Mouse (Mus musculus) ES-Bruce4 (cell line): ENCODE measurements around the gene Chmp6. TPM values are rescaled to one million over a fixed set of nuclear protein-coding genes. Genes with fewer than 3 reads are reported as not detected.
A peak's percentile ranks its signal among the peaks of the same experiment; 100 is the strongest.

Experiments used
- H3K27ac ChIP-seq: 2 replicates; pipeline ENCODE4 v1.5.1; 2012; ENCODE audit warnings: low read length, inconsistent platforms; ENCODE audit not compliant: insufficient read depth
- H3K27me3 ChIP-seq: 2 replicates; pipeline ENCODE4 v1.6.1; 2012; ENCODE audit warnings: mild to moderate bottlenecking, low read length, inconsistent platforms; ENCODE audit not compliant: control insufficient read depth, poor library complexity, insufficient read depth, severe bottlenecking
- H3K36me3 ChIP-seq: 2 replicates; pipeline ENCODE4 v1.6.1; 2012; ENCODE audit warnings: inconsistent platforms, mild to moderate bottlenecking, low read length, moderate library complexity; ENCODE audit not compliant: control insufficient read depth, poor library complexity, insufficient read depth, severe bottlenecking
- H3K4me1 ChIP-seq: one replicate; pipeline ENCODE4 v1.8.1; 2011; ENCODE audit warnings: low read length; ENCODE audit not compliant: control insufficient read depth, insufficient read depth
- H3K4me3 ChIP-seq: 2 replicates; pipeline ENCODE4 v1.5.1; 2011; ENCODE audit warnings: low read depth, mild to moderate bottlenecking, low read length
- H3K9ac ChIP-seq: 2 replicates; pipeline ENCODE4 v1.6.1; 2012; ENCODE audit warnings: low read depth, mild to moderate bottlenecking, inconsistent platforms; ENCODE audit not compliant: poor library complexity, severe bottlenecking
- H3K9me3 ChIP-seq: replicated peaks from 2 replicates; pipeline ENCODE4 v1.6.1; 2012; ENCODE audit warnings: mild to moderate bottlenecking, low read length, inconsistent platforms; ENCODE audit not compliant: control insufficient read depth, poor library complexity, insufficient read depth, severe bottlenecking
- CTCF ChIP-seq: IDR thresholded peaks from one replicate; pipeline ENCODE4 v1.8.1; 2011; ENCODE audit warnings: low read depth, low read length
- EP300 ChIP-seq: IDR thresholded peaks from 2 replicates; pipeline ENCODE4 v1.6.1; 2011; ENCODE audit warnings: low read depth, low read length; ENCODE audit not compliant: insufficient read depth
- POLR2A ChIP-seq: IDR thresholded peaks from one replicate; pipeline ENCODE4 v1.8.1; 2011; ENCODE audit warnings: low read length; ENCODE audit not compliant: insufficient read depth
- polyA plus RNA-seq: library from polyadenylated mRNA; stranded (reverse); fragments of >200 nt; gene quantifications from 2 replicates; pipeline ENCODE4 v1.2.4, GENCODE M21; 2011; ENCODE audit warnings: low read depth; ENCODE audit not compliant: missing spikeins, insufficient read depth, insufficient read length

The Chmp6 gene
- polyA plus RNA-seq, 1 experiment = 25.4 TPM

DNA sequence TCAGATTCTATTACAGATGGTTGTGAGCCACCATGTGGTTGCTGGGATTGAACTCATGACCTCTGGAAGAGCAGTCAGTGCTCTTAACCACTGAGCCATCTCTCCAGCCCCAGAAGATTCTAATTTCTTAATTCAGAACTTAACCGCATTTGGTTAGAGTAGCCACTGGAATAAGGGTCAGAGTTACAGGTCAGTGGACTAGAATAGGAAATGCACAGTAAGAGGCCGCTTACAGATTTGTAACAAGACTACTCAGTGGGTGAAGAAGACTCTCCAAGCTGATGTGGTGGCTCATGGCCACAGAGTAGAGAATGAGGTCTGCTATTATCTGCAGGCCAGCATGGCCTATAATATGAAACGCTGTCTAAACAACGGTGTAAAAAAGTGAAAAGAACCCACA lies 10.3 kb upstream of the Chmp6 start:
- H3K4me1 ChIP-seq = no peaks in the 10 kb centered on the region

DNA sequence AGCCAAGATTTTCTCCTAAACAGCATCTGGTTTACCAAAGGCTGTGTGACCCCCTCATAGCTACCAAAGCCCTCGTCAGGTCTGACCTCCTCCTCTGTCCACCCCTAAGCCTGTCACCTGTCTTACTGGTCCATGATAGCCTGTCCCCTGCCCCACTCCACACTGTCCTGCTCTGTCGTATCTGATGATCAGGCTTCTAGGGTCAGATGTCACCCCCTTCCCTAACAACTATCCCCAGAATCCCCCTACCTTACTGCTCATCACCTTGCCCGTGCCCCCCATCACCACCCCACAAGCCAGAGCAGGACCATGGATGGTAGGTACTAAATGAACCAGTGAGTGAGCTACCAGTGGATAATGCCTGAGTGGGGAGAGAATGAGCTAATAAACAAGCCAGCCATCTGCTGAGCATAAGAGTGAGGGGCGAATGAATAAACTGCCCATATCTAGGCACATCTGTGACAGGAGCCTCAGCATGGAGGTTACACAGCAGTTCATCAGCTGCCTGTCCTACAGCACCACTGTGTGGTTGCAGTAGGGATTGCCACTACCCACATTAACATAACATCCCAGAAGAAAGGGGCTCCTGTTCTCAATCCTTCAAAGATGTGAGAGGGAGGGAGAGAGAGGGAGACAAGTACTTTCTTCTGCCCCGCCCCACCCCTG lies 8.5 kb upstream of the Chmp6 start:
- H3K9ac ChIP-seq = no peak overlapping the region
- no peaks in the 10 kb centered on the region for H3K27me3 ChIP-seq
- no peak overlapping the region for H3K27ac ChIP-seq
- TF ChIP-seq POLR2A (no peak), CTCF (peak; percentile 90)
- H3K4me1 ChIP-seq = no peaks in the 10 kb centered on the region
- no peaks in the 10 kb centered on the region for H3K9me3 ChIP-seq
- no peaks in the 10 kb centered on the region for H3K36me3 ChIP-seq
- H3K4me3 ChIP-seq = no peak overlapping the region

More for the DNA sequence above, 10.3 kb upstream of the Chmp6 start:
- Histone ChIP-seq H3K9me3 (no peaks in the 10 kb centered on the region), H3K27ac (no peak overlapping the region), H3K36me3 (no peaks in the 10 kb centered on the region), H3K27me3 (no peaks in the 10 kb centered on the region), H3K4me3 (no peak overlapping the region), H3K9ac (no peak overlapping the region)
- TF ChIP-seq POLR2A (no peak), EP300 (no peak), CTCF (no peak)

DNA sequence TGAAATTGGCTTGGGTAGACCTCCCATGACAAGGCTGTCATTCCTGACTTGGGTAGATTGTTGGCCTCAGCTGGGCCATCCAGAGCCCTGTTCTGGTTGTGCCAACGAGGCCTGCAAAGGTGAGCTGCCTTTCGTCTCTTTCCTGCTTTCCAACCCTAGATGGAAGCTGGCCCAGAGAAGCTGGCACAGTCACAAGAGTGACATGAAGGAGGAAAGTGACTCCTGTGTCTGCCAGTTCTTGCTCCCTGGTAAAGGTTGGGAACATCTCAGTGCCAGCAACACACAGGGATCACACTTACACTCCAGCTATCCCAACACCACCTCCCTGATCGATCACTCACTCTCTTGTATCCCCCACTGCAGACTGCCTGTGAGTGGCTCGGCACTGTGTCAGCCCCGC lies 7.4 kb upstream of the Chmp6 start:
- Histone ChIP-seq H3K4me1 (no peaks in the 10 kb centered on the region), H3K9ac (no peak overlapping the region), H3K4me3 (no peak overlapping the region), H3K27ac (no peak overlapping the region), H3K27me3 (no peaks in the 10 kb centered on the region), H3K9me3 (no peaks in the 10 kb centered on the region), H3K36me3 (no peaks in the 10 kb centered on the region)
- TF ChIP-seq POLR2A = no peak
- TF ChIP-seq CTCF = no peak
- no peak for TF ChIP-seq EP300

DNA sequence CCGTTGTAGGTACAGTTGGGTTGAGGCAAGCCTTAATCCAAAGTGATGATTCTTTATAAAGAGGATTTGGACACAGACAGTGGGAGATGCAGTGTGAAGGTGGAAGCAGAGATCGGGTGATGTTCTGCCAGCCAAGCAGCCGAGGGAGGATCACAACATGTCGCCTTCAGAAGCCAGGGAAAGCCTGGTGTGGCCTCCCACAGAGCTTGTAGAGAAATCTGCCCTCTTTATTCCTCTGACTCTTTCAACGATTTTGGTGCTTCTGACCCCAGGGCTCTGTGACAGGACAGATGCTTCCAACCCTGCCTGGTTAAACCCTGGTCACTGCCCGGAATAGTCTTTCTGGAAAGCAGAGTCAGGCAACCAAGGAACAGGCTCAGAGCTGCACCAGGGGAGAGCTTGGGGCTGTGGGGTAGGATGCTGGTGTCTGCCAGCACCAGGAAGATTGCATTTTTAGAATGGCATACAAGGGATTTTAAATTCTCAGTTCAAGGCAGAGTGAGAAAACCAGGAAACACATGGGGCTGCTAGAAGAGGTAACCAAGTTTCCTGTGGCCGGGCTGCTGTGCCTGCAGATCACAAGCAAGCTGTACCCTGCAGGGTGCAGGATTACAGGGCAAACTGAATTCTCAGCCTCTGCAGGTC lies 6.1 kb upstream of the Chmp6 start:
- H3K27ac ChIP-seq = no peak overlapping the region
- no peak overlapping the region for H3K4me3 ChIP-seq

DNA sequence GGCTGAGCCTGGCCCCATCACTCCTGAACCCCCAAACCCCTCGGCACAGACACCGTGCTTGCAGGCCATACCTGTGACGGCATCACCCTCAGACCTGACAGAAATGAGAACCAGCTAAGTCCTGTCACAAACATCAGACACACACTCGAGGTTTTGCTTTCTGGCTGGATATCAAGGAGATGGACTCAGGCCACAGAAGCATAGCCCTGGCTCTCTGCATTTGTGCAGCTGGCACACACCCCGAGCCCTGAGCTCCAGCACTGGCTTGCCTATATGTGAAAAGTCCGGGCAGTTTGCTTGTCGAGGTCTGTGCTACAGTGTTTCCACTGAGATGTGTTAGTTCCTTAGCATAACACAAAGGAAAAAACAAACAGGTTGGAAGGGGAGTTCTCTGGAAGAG lies 5.5 kb upstream of the Chmp6 start:
- TF ChIP-seq CTCF (no peak), EP300 (no peak), POLR2A (no peak)
- Histone ChIP-seq H3K9ac (no peak overlapping the region), H3K27ac (no peak overlapping the region), H3K27me3 (no peaks in the 10 kb centered on the region), H3K4me1 (no peaks in the 10 kb centered on the region), H3K36me3 (no peaks in the 10 kb centered on the region), H3K4me3 (no peak overlapping the region), H3K9me3 (no peaks in the 10 kb centered on the region)

More for the DNA sequence above, 6.1 kb upstream of the Chmp6 start:
- TF ChIP-seq POLR2A = no peak
- no peak for TF ChIP-seq CTCF
- TF ChIP-seq EP300 = no peak
- Histone ChIP-seq H3K9me3 (no peaks in the 10 kb centered on the region), H3K36me3 (no peaks in the 10 kb centered on the region), H3K9ac (no peak overlapping the region), H3K4me1 (no peaks in the 10 kb centered on the region), H3K27me3 (no peaks in the 10 kb centered on the region)

DNA sequence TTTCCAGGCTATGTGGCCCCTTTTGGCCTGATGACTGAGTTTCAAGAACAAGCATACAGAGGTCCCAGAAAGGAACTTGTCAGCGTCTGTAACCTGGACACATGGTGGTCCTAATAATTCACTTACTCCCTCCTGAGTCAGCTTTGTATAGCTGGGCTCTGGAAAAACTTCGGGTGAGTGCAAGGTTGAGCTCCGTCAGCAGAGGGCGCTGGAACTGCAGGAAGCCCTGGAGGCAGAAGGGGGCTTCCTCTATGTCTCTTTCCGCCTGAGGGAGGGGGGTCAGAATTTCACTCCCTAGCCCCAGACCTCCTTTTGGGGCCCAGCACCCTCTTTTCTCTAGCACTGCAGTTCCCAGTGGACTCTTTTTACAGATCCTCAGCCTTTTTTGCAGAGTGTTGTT lies 3.8 kb upstream of the Chmp6 start:
- Histone ChIP-seq H3K27ac (no peak overlapping the region), H3K9me3 (no peaks in the 10 kb centered on the region), H3K4me3 (no peak overlapping the region), H3K4me1 (no peaks in the 10 kb centered on the region), H3K9ac (no peak overlapping the region), H3K36me3 (no peaks in the 10 kb centered on the region), H3K27me3 (no peaks in the 10 kb centered on the region)
- TF ChIP-seq CTCF (peak; percentile 91), EP300 (no peak)
